Mouse (Mus musculus): Measurements from ENCODE around the gene F2rl1. TPM values are rescaled to one million over a fixed set of nuclear protein-coding genes. Genes with fewer than 3 reads are reported as not detected.

Gene F2rl1
- polyA plus RNA-seq (2012; rRNA removed), result 27.2 and 29.9 TPM in 2 replicates

DNA sequence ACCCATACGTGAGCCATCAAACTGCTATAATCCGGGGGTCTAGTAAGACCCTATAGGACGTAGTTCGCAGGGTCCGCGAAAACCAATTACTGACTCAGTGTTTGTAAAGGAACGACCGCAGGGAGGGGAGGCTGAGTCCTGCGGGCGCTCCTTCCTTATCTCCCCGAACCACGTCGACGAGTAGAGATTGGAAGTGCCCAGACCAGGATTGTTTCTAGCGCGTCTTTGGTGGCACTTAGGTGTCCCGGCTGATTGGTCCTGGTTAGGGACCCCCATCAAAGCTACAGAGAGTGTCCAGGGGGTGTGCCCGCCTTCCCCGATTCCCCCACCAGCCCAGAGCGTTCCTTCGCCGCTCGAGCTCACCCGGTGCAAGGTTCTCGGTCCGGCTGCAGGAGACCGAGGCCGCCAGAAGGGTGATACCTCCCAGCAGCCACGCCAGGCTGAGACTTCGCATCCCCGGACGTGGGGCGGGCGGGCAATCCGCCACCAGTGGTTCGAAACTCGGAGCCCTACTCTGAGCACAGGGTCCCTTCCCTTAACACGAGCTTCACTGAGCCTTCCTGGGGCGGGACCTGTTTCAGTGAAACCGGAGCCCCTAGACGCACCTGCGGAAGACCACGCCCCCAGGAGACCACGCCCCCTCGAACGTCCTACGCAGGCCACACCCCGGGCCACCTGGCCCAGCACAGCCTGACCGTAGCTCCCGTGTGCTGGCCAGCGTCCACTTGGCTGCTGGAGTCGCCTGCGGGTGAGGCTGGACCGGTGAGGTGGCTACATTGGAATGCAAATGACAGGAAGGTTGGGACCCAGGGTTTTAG lies at the start of gene F2rl1:
Gene F2rl1, minus strand, starts transcription at position 554 of the 818 bp plus-strand sequence.
- H3K27me3 ChIP-seq (replicated peaks; ENCODE audit: control insufficient read depth, insufficient read depth, low read length), result no peaks in the 10 kb centered on the region
- peak within 1 kb of the TSS; percentile 61 for H3K27ac ChIP-seq (ENCODE audit: insufficient read depth, low read depth, low read length)
- peaks cover 10% of the 10 kb centered on the region; the same call in 1 of the 2 replicates for H3K4me1 ChIP-seq (ENCODE audit: control insufficient read depth, insufficient read depth, low read length)
- H3K36me3 ChIP-seq (ENCODE audit: control insufficient read depth, insufficient read depth, low read length), result no peaks in the 10 kb centered on the region
- peak within 1 kb of the TSS; percentile 67 for H3K4me3 ChIP-seq (ENCODE audit: insufficient read depth, low read depth, low read length)
- WGBS, result 1% methylated on average over 54 of the region's 54 CpGs
- DNase-seq, result peak; percentile 96
- TF ChIP-seq CTCF (conservative IDR thresholded peaks at IDR 0.05; ENCODE audit: insufficient read depth, insufficient read length, low read depth, low read length) (no peak), POLR2A (IDR thresholded peaks at IDR 0.05; ENCODE audit: low read depth, low read length) (peak; percentile 24)

DNA sequence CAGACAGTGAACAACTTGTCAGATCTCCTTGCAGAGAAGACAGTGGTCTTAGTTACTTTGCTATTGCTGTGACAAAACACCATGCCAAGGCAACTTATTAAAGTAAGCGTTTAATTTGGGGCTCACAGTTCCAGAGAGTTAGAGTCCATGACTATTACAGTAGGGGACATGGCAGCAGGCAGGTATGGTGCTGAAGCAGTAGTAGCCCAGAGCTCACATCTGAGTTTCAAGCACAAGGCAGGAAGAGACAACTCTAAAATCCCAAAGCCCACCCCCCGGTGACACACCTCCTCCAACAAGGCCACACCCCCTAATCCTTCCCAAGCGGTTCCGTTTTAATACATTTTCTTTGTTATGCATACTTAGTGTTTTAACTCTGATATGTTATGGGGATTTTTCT lies 45.9 kb upstream of the F2rl1 start:
- WGBS, result 99% methylated on average over 4 of the region's 4 CpGs
- TF ChIP-seq CTCF (conservative IDR thresholded peaks at IDR 0.05; ENCODE audit: insufficient read depth, insufficient read length, low read depth, low read length), result no peak
- no peak for TF ChIP-seq POLR2A (IDR thresholded peaks at IDR 0.05; ENCODE audit: low read depth, low read length)
- Histone ChIP-seq H3K27me3 (replicated peaks; ENCODE audit: control insufficient read depth, insufficient read depth, low read length) (no peaks in the 10 kb centered on the region), H3K27ac (ENCODE audit: insufficient read depth, low read depth, low read length) (no peak overlapping the region), H3K4me3 (ENCODE audit: insufficient read depth, low read depth, low read length) (no peak overlapping the region), H3K4me1 (ENCODE audit: control insufficient read depth, insufficient read depth, low read length) (no peaks in the 10 kb centered on the region), H3K36me3 (ENCODE audit: control insufficient read depth, insufficient read depth, low read length) (no peaks in the 10 kb centered on the region)
- no peak for DNase-seq

- no peak overlapping the region for H3K27ac ChIP-seq (ENCODE audit: insufficient read depth, low read depth, low read length)
- no peaks in the 10 kb centered on the region for H3K4me1 ChIP-seq (ENCODE audit: control insufficient read depth, insufficient read depth, low read length)
- H3K36me3 ChIP-seq (ENCODE audit: control insufficient read depth, insufficient read depth, low read length), result no peaks in the 10 kb centered on the region
- TF ChIP-seq CTCF (conservative IDR thresholded peaks at IDR 0.05; ENCODE audit: insufficient read depth, insufficient read length, low read depth, low read length) (no peak), POLR2A (IDR thresholded peaks at IDR 0.05; ENCODE audit: low read depth, low read length) (no peak)
- no peaks in the 10 kb centered on the region for H3K27me3 ChIP-seq (replicated peaks; ENCODE audit: control insufficient read depth, insufficient read depth, low read length)
- no peak for DNase-seq
- H3K4me3 ChIP-seq (ENCODE audit: insufficient read depth, low read depth, low read length), result no peak overlapping the region
Observed at GRCm38 (mm10) chr13:95569326-95569725, 44.3 kb upstream of the F2rl1 start.

- DNase-seq, result no peak
- no peak for TF ChIP-seq POLR2A (IDR thresholded peaks at IDR 0.05; ENCODE audit: low read depth, low read length)
- TF ChIP-seq CTCF (conservative IDR thresholded peaks at IDR 0.05; ENCODE audit: insufficient read depth, insufficient read length, low read depth, low read length), result no peak
- no peaks in the 10 kb centered on the region for H3K36me3 ChIP-seq (ENCODE audit: control insufficient read depth, insufficient read depth, low read length)
- no peaks in the 10 kb centered on the region for H3K27me3 ChIP-seq (replicated peaks; ENCODE audit: control insufficient read depth, insufficient read depth, low read length)
- no peaks in the 10 kb centered on the region for H3K4me1 ChIP-seq (ENCODE audit: control insufficient read depth, insufficient read depth, low read length)
- WGBS, result 100% methylated on average over 3 of the region's 3 CpGs
- H3K4me3 ChIP-seq (ENCODE audit: insufficient read depth, low read depth, low read length), result no peak overlapping the region
- no peak overlapping the region for H3K27ac ChIP-seq (ENCODE audit: insufficient read depth, low read depth, low read length)
Observed at GRCm38 (mm10) chr13:95568336-95568735, 43.3 kb upstream of the F2rl1 start.

GRCm38 (mm10) chr13:95566841-95567551 lies 42.0 kb upstream of the F2rl1 start:
- H3K36me3 ChIP-seq (ENCODE audit: control insufficient read depth, insufficient read depth, low read length), result no peaks in the 10 kb centered on the region
- no peaks in the 10 kb centered on the region for H3K4me1 ChIP-seq (ENCODE audit: control insufficient read depth, insufficient read depth, low read length)
- no peak for TF ChIP-seq POLR2A (IDR thresholded peaks at IDR 0.05; ENCODE audit: low read depth, low read length)
- no peak for TF ChIP-seq CTCF (conservative IDR thresholded peaks at IDR 0.05; ENCODE audit: insufficient read depth, insufficient read length, low read depth, low read length)
- DNase-seq, result no peak
- no peak overlapping the region for H3K4me3 ChIP-seq (ENCODE audit: insufficient read depth, low read depth, low read length)
- H3K27me3 ChIP-seq (replicated peaks; ENCODE audit: control insufficient read depth, insufficient read depth, low read length), result no peaks in the 10 kb centered on the region
- WGBS, result 92% methylated on average over 15 of the region's 15 CpGs
- H3K27ac ChIP-seq (ENCODE audit: insufficient read depth, low read depth, low read length), result no peak overlapping the region

- TF ChIP-seq POLR2A (IDR thresholded peaks at IDR 0.05; ENCODE audit: low read depth, low read length), result no peak
- peak; percentile 86 for TF ChIP-seq CTCF (conservative IDR thresholded peaks at IDR 0.05; ENCODE audit: insufficient read depth, insufficient read length, low read depth, low read length)
Observed at GRCm38 (mm10) chr13:95563693-95564092, 38.7 kb upstream of the F2rl1 start.

GRCm38 (mm10) chr13:95563066-95563610 lies 38.1 kb upstream of the F2rl1 start:
- peaks cover 1% of the 10 kb centered on the region; the same call in 1 of the 2 replicates for H3K27me3 ChIP-seq (replicated peaks; ENCODE audit: control insufficient read depth, insufficient read depth, low read length)
- DNase-seq, result no peak
- H3K4me3 ChIP-seq (ENCODE audit: insufficient read depth, low read depth, low read length), result no peak overlapping the region
- no peaks in the 10 kb centered on the region for H3K36me3 ChIP-seq (ENCODE audit: control insufficient read depth, insufficient read depth, low read length)
- H3K4me1 ChIP-seq (ENCODE audit: control insufficient read depth, insufficient read depth, low read length), result no peaks in the 10 kb centered on the region
- no peak for TF ChIP-seq POLR2A (IDR thresholded peaks at IDR 0.05; ENCODE audit: low read depth, low read length)
- no peak for TF ChIP-seq CTCF (conservative IDR thresholded peaks at IDR 0.05; ENCODE audit: insufficient read depth, insufficient read length, low read depth, low read length)
- no peak overlapping the region for H3K27ac ChIP-seq (ENCODE audit: insufficient read depth, low read depth, low read length)
- WGBS, result 68% methylated on average over 10 of the region's 10 CpGs

More at GRCm38 (mm10) chr13:95563693-95564092, 38.7 kb upstream of the F2rl1 start:
- Histone ChIP-seq H3K27me3 (replicated peaks; ENCODE audit: control insufficient read depth, insufficient read depth, low read length) (peaks cover 1% of the 10 kb centered on the region; the same call in 1 of the 2 replicates), H3K4me3 (ENCODE audit: insufficient read depth, low read depth, low read length) (no peak overlapping the region), H3K4me1 (ENCODE audit: control insufficient read depth, insufficient read depth, low read length) (no peaks in the 10 kb centered on the region), H3K27ac (ENCODE audit: insufficient read depth, low read depth, low read length) (no peak overlapping the region), H3K36me3 (ENCODE audit: control insufficient read depth, insufficient read depth, low read length) (no peaks in the 10 kb centered on the region)
- WGBS, result 1% methylated on average over 3 of the region's 3 CpGs
- DNase-seq, result peak; percentile 75

Data from kidney, adult 2 months (tissue).